Mouse (Mus musculus): ENCODE data around the gene Sh2d3c.

The Sh2d3c gene

DNA sequence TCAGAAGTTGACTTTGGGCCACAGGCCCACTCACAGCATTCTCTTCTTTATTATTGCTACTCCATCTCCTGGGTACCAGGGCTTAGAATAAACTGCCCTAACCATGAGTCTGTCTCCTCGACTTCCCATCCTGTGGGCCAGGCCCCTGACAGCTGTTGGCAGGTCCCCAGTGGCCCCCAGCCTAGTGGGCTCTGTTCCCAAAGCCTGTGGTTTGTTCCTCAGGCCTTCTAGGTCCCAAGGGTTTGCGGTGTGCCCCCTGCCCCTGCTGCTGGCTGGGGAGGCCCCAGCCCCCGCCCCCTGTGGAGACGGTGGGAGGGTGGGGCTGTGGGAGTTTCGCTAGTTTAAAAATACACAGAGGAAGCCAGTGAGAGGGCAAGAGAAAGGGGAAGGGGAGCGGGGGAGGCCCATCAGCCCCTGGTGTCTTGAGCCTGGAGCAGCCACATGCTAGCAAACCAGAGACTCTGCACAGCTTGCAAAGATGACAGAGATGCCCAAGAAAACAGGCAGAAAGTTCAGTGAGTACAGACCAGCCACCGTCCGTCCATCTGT, at the start of gene Sh2d3c:
Gene Sh2d3c, plus strand, starts transcription at position 375 of the 549 bp plus-strand sequence.
- DNase-seq (ENCODE audit: low spot score), result no peak

DNA sequence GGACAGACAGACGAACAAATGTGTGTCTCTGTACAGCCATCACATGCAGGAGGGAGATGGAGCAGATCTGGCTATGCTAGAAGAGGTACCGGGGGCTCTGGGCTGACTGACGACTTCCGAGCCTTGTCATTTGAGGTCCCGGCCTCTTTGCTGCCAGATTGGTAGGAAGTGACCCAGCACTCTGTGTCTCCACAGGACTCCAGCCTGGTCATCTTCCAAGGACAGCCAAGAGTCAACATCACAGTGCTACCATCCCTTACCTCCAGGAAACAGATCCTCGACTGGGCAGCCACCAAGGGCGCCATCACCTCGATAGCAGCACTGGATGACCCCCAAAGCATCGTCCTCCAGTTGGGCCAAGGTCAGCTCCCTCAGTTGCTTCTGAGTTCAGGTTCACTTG, 49.7 kb upstream of the Sh2d3c start:
- no peak for DNase-seq (ENCODE audit: low spot score)

DNA sequence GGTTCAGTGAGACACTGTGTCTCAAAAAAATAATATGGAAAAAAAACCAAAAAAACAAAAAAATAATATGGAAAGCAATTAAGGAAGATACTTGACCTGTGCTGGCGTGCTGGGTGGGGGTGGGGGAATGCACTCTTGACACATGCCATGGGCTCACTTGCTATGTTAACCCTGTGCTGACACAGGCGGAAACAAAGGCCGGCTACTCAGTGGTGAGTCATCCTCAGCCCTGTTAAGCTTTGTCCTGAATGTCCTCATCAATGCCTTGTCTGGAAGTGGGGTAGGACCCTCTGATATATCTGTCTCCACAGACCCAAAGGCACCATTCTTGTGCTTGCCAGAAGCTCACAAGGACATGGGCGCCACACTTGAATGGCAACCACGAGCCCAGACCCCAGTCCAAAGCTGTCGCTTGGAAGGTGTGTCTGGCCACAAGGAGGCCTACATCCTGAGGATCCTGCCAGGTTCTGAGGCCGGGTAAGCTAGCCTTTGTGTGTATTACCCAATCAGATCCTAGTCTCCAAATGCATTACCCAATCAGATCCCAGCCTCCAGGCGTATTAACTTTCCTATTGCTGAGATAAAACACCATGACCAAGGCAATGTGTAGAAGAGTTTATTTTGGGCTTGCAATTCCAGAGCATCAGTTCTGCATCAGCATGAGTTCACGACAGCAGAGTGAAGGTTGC, 48.8 kb upstream of the Sh2d3c start:
- DNase-seq (ENCODE audit: low spot score), result no peak

DNA sequence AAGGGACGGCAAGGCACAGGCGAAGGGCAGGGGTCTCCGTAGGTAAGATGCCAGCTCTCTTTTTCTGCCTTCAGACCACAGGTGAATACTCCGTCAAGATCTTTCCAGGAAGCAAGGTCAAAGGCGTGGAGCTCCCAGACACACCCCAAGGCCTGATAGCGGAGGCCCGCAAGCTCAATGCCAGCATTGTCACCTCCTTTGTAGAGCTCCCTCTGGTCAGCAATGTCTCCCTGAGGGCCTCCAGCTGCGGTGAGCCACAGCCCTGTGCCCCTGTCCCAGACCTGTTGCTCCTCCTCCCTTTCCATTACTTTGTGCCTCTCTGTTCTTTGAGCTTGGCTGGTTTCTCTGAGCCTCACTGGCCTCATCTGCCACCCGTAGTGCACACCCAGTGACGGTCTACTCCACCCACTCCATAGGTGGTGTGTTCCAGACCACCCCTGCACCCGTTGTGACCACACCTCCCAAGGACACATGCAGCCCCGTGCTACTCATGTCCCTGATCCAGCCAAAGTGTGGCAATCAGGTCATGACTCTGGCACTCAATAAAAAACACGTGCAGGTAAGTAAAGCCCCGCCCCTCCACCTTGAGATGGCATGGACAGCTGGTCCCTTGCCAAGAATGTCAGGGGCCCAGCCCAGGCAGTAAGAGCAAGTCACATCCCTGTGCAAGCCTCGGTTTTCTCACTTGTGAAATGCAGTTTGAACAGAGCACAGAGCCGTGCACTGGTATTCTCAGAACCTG, 47.5 kb upstream of the Sh2d3c start:
- DNase-seq (ENCODE audit: low spot score), result no peak

DNA sequence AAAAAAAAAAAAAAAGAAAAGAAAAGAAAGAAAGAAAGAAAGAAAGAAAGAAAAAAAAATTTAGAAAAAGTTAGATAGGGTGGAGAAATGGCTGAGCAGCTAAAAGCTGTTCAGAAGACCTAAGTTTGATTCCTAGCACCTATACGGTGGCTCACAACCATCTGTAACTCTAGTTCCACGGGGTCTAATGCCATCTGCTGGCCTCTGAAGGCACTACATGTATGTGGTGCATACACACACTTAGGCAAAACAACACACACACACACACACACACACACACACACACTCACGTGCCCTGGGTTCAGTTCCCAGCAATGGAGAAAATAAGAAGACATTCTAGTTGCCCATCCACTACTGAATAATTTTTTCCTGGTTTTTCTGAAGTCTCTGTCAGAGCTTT, 44.0 kb upstream of the Sh2d3c start:
- DNase-seq (ENCODE audit: low spot score), result no peak

DNA sequence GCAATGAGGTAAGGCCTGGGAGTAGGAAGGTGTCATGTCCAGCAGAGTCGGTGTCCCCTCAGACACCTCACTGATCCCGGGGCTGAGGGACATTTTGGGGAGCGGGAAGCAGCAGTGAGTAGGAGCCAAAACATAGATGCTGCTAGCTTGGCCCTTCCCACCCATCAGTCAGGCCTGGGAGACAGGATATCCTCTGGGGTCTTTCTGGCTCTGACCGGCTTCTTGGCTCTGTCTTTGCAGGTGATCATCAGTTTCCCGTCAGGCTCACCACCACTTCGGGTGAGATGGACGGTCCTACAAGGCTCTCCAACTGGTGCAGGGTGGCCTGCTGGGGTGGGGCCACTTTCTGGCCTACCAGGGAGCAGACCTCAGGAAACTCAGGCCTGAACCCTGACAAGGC, 43.2 kb upstream of the Sh2d3c start:
- no peak for DNase-seq (ENCODE audit: low spot score)

DNA sequence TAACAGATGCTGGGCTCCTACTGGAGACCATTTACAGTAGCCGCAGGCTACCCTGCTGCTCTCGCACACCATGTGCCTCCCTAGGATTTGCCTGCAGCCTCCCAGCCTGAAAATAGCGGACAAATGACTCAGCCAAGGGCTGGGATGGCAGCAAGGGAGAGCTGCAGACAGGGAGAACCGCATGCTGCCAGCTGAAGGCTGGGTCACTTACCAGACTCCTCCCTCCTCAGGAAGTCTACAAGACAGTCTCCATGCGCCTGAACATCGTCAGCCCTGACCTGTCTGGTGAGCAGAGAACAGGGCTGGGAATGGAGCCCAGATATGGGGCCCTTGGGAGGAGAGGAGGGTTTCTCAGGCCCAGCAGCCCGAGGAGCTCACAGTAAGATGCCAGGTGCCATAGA, 40.8 kb upstream of the Sh2d3c start:
- no peak for DNase-seq (ENCODE audit: low spot score)

DNA sequence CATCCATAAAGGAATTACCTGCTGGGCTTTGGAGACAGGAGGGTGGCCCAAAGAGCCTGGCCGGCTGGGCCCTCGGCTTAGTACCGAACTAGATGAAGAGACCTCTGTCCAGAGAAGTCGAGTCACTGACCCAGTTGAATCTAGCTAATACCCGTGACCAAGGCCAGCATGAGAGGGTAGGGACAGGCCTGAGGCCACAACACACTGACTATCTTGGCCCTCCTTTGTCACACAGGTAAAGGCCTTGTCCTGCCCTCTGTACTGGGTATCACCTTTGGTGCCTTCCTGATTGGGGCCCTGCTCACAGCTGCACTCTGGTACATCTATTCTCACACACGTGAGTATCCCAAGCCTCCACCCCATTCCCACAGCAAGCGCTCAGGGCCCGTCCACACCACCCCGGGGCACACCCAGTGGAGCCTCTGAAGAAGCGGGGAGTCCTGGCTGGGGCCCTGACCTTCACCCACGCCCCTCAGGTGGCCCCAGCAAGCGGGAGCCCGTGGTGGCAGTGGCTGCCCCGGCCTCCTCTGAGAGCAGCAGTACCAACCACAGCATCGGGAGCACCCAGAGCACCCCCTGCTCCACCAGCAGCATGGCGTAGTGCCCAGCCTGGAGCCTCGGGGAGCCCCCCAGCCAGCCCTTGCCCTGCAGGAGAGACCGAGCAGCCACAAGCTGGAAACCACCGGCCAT, 39.7 kb upstream of the Sh2d3c start:
- DNase-seq (ENCODE audit: low spot score), result no peak

DNA sequence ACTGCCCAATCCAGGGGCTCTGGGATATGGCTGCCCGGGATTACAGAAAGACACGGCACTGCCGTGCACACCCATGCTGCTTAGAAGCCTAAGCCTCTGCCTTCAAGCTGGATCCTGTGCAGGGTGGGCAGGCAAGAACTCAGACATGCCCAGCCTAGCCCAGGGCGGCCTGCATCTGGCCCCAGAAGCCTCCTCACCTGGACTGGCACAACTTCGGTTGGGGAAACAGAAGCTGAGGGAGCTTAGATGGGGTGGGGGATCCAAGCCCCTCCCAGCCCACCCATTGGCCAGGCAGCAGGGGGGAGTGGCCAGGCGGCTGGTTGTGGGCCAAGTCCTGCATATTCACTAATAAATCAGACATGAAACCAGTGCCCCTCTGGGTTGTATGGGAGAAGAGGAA, 39.1 kb upstream of the Sh2d3c start:
- no peak for DNase-seq (ENCODE audit: low spot score)

DNA sequence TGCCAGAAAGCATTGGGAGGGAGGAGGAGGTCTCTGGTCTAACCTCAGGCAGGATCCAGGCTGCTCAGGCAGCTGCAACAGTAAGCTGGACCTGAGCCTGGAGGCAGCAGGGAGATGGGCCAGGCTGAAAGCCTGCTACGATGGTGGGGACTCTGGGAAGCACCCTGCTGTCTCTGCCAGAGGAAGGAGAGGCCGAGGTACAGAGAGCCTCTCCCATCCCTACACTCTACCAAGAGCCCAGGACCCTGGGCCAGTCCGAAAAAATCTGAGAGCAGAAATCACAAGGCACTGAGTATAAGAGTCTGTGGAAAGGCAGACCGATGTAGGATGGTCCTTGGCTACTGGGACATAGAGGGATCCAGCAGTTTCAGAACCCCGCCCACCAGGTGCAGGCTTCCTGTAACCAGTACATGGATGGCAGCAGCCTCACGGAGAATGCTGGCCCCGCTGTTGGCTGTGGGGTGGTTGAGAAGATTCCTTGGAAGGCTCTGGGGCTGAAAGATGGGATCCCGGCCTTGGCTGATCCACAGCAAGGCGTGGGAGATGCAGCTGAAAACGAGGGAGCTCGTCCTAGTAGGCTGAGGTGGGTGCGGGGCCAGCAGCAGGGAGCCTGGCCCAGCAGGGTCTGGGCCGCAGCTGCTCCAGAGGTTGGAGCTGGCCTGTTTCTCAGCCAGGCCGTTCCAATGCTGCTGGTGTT, 38.0 kb upstream of the Sh2d3c start:
- no peak for DNase-seq (ENCODE audit: low spot score)

DNA sequence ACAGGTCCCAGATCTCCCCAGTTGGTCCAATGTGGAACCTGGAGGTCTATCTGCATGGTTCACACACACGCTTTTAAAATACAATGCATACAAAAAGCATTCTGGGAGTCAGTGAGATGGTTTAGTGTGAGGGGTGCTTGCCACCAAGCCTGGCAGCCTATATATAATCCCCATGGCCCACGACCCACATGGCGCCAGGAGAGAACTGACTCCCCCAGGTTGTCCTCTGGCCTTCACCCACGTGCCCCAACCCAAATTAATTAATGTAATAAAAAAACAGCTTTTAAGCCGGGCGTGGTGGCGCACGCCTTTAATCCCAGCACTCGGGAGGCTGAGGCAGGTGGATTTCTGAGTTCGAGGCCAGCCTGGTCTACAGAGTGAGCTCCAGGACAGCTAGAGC, 37.2 kb upstream of the Sh2d3c start:
- no peak for DNase-seq (ENCODE audit: low spot score)

DNA sequence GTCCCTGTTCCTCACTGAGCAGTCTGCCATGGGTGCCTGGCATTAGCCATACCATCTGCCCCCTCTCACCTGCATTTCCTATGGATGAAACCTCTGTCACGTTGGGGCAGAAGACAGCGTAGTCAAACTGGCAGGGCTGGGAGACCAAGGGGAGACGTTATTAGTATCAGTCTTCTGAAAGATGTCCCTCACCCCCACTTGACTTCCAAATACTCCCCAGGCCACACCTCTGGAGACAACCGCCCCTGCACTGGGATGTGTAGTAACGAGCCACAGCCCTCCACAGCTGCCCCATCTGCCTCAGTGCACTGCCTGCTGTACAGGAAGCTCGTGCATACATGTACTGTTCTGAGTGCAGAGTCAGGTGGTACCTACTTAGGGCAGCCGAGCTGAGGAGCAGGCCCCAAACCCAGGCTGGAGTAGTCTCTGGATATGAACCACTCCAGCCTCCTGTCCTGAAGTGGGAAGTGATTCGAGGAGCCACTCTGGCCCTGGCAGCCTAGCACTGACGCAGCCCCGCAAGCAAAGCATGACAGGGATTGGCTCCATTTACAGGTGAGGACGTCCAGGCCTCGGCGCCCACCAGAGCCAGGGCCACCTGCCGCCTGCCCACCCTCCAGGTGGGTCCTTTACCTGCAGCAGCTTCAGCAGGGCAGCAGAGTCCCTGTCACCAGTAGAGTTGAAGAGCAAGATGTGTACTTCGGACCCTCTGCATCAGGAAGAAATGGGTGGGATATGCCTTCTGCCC, 36.0 kb upstream of the Sh2d3c start:
- DNase-seq (ENCODE audit: low spot score), result no peak

DNA sequence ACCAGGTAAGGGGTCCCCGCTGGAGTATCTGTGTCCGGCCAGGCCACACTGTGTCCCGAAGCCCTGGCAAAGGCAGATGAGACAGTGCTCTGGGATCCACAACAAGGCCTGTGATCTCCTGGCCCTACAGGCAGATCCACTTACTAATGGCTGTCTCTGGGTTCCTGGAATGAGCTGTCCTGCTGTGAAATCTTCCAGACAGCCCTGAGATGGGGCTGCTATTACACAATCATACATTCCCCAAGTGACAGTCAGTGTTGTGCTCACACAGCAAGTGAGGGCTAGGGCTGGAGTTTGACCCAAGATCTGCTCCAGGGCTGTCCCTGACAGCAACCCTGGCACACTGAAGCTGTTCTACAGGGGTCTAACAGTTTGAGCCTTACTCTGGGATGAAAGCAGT, 35.0 kb upstream of the Sh2d3c start:
- DNase-seq (ENCODE audit: low spot score), result no peak

DNA sequence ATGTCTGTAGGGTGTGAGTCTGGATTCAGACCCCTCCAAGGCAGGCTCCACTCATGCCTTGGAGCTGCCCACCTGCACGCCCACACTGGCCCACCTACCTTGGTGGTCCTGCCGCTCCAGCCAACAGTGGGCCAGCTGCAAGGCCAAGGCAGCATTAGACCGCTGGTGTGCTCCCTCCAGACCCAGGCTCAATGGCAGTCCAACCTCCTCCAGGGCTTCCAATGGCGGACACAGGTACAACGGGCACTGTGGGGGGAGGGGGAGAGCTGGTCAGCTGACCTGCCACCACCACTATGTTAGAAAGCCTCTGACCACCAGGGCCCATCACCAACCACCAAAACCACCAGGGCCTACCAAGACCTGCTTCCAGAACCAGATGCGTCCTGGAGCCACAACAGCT, 34.2 kb upstream of the Sh2d3c start:
- no peak for DNase-seq (ENCODE audit: low spot score)

DNA sequence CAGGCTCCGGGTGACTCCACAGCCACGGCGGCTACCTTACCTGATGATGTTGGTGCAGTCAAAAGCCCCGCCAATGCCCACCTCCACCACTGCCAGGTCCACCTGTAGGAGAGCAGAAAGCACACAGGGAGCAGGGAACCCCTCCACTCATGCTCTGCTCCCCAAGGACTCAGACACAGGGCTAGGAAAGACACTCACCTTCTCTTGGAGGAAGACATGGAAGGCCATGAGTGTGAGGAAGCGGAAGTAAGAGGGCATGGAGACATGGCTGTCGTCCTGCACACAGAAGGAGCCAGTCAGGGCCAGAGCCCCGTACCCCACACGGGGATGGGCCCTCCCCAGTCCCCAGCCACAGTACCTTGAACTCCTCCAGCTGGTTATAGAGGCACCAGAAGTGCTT, 33.3 kb upstream of the Sh2d3c start:
- no peak for DNase-seq (ENCODE audit: low spot score)

DNA sequence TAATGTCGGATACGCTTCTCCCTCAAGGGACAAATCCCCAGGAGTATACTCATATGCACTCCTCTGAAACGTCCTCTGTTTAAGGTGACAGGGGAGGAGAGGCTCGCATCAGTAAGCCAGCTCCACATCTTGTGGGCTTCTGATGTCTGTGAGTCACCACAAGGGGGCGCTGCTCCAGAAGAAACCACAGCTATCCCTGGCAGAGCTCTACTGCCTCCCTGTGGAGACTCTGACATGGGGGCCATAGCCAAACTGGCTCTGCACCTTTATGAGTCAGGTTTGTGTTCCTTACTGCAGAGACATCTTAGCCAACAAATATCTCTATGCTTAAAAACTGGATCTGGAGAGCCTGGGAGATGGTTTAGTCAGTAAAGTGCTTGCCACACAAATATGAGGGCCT, 31.4 kb upstream of the Sh2d3c start:
- peak; percentile 91 for DNase-seq (ENCODE audit: low spot score)

DNA sequence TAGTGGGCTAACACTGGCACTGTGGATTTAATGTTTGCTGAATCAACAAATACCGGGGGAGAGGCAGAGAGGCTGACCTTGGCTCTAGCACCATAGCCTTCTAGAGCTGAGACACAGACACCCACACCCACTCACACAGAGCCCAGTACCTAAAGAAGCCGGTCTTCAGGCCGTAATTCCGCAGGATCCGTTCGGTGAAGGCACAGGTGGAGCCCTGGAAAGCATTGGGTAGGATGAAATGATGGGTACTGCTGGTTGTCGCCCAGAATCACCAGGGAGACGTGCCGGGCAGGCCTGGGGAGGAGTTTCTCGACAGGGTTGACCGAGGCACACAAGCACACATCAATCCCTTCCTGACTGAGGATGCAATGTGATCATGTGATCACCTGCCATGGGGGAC, 29.8 kb upstream of the Sh2d3c start:
- DNase-seq (ENCODE audit: low spot score), result no peak

DNA sequence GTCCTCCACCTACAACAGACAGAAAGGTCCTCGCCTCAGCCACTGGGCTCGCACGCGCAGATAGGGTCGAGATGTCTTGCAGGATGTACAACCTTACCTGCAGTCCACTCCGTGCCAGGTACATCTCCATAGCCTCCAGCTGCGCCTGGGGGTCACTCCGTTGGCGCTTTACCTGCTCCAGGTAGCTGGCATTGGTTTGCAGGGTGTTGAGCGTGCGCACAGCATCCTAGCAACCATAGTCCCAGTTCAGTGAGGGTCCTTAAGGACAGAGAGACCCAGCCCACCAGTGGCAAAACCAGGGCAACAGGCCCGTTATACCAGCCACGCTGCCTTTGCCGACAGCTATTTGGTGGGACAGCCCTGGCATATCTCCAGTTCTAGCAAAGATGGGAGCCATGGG, 28.4 kb upstream of the Sh2d3c start:
- DNase-seq (ENCODE audit: low spot score), result no peak

DNA sequence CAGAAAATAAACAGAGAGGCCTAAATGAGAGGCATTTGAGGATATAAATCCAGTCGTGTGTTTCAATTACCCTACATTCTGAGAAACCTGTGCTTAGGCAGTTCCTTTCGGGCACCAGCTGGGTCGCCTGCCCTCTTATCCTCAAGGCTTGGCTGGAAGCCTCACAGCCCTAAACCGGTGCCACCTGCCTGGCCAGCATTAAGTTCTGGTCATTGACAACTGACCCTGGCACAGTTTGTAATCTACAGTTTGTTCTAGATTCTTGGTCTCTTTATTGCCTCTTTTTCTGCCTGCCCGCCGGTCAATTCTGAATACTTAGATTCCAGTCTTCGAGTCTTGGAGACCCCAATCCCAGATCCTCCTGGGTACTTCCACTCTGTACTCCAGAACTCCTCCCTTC, 27.6 kb upstream of the Sh2d3c start:
- DNase-seq (ENCODE audit: low spot score), result no peak

DNA sequence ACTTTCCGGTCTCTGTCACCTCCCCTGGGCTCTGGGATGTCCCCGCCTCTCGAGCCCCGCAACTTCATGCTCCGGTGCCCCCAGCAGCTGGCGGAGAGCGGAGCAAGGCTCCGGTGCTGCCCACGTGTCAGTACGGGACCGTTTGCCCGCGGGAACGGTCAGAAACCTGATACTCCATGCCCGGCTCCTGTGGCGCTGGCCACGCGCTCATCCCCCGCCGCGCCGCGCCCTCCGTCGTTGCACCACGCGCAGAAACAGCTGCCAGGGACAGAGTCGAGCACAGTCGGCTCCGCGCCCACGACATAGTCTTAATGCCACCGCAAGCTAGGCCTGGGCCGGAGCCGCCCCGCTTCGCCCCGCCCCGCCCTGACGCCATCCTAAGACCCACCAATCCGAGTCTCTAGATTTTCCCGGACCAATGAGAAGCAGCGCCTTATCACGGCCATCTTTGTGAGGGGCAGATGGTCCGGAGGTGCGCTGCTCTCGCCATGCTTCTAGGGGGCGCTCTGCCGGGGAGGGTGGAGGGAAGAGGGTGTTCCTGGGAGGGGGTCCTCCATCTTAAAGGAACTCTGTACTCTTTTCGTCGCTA, 26.9 kb upstream of the Sh2d3c start:
- DNase-seq (ENCODE audit: low spot score), result peak; percentile 96

DNA sequence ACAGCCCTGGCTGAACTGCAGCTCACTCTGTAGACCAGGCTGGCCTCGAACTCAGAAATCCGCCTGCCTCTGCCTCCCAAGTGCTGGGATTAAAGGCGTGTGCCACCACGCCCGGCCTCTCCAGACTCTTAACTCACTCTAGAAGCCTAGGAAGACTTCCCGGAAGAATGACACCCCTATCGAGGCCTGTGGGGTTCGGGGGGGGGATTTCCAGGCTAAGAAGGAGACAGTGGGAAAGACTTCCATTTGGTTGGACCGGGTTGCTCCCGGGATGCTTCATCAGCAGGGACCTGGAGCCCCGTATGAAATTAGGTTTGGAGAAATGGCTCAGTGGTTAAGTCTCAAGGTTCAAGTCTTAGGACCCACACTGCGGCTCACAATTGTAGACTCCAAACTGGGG, 26.2 kb upstream of the Sh2d3c start:
- DNase-seq (ENCODE audit: low spot score), result no peak

Measured in T-cell, adult 2 months (primary cell).